Mouse (Mus musculus) hindbrain, embryonic 10.5 days (tissue): ENCODE measurements at regions not wholly inside any gene's neighbourhood (a gene's known extent, or its start where the extent isn't known, plus 50 kb on each side); places are given as distances from the start of the nearest gene placed in this dataset.

Source experiments
- DNase-seq: peaks from one replicate; pipeline ENCODE4 v3.0.0-alpha.2; 2017; ENCODE audit warnings: low spot score
- H3K27ac ChIP-seq: fragments of 300-500 bp; sonication (generic); 2 replicates; pipeline ENCODE4 v1.5.1; 2016; ENCODE audit warnings: mild to moderate bottlenecking, moderate library complexity
- H3K27me3 ChIP-seq: fragments of 300-500 bp; sonication (generic); 2 replicates; pipeline ENCODE4 v1.6.1; 2016; ENCODE audit warnings: mild to moderate bottlenecking; ENCODE audit not compliant: poor library complexity, insufficient read depth, severe bottlenecking
- H3K36me3 ChIP-seq: fragments of 300-500 bp; sonication (generic); 2 replicates; pipeline ENCODE4 v1.6.1; 2016; ENCODE audit warnings: mild to moderate bottlenecking, moderate library complexity
- H3K4me1 ChIP-seq: fragments of 300-500 bp; sonication (generic); replicated peaks from 2 replicates; pipeline ENCODE4 v1.6.1; 2016; ENCODE audit warnings: mild to moderate bottlenecking
- H3K4me3 ChIP-seq: fragments of 300-500 bp; sonication (generic); 2 replicates; pipeline ENCODE4 v1.5.1; 2016; ENCODE audit warnings: mild to moderate bottlenecking, moderate library complexity
- H3K9me3 ChIP-seq: fragments of 300-500 bp; sonication (generic); 2 replicates; pipeline ENCODE4 v1.6.1; 2016; ENCODE audit warnings: mild to moderate bottlenecking, moderate library complexity
- WGBS: fragments of 180-500 bp; shearing (Covaris S2); methylation state at CpG from one replicate; pipeline ENCODE4 v1.1.7; 2016; 5-methylcytosine and 5-hydroxymethylcytosine counted together

DNA sequence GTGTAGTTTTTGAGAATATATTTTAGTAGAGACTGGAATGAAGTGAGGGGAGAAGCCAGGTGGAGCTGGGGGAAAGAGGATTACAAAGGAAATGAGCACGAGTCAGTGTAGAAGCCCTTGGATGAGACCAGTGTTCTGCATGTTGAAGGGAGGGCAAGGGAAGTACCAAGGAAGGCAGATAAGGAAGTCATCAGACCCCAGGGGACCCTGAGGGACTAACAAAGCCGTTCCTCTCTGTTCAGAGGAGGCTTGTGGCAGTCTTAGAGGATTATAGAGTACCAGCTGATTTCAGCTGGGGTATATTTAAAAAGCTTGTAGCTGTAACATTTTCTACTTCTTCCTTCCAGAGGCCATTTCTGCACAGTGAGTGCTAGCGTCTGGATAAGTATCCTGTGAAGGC, 56.7 kb upstream of the Igsf9b start:
- Histone ChIP-seq H3K27me3 (no peaks in the 10 kb centered on the region), H3K27ac (no peak overlapping the region), H3K4me3 (no peak overlapping the region), H3K9me3 (no peaks in the 10 kb centered on the region), H3K36me3 (no peaks in the 10 kb centered on the region), H3K4me1 (no peaks in the 10 kb centered on the region)
- WGBS: 34% methylated on average over 3 of the region's 3 CpGs
- DNase-seq: no peak

DNA sequence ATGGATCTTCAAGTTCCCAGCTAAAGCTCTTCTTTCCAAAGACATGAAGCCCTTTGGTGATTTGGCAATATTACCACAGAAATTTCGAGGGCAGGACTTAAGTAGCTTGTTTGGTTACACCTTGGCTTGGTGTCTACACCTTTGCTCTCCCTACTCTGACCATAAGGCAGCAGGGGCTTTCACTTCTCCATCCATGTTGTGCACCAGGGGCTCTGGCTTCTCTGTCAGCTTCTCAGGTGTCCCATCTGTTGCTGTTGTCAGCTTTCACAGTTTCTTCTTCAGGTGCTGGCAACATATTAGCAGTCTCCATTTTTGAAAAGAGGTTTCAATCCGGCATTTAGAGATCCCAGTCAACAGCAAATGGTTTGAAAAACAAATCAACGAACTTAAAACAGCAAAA, 58.1 kb upstream of the Igsf9b start:
- Histone ChIP-seq H3K9me3 (no peaks in the 10 kb centered on the region), H3K27ac (no peak overlapping the region), H3K4me1 (no peaks in the 10 kb centered on the region), H3K27me3 (no peaks in the 10 kb centered on the region), H3K4me3 (no peak overlapping the region), H3K36me3 (no peaks in the 10 kb centered on the region)
- no peak for DNase-seq
- WGBS: 79% methylated on average over 3 of the region's 3 CpGs

DNA sequence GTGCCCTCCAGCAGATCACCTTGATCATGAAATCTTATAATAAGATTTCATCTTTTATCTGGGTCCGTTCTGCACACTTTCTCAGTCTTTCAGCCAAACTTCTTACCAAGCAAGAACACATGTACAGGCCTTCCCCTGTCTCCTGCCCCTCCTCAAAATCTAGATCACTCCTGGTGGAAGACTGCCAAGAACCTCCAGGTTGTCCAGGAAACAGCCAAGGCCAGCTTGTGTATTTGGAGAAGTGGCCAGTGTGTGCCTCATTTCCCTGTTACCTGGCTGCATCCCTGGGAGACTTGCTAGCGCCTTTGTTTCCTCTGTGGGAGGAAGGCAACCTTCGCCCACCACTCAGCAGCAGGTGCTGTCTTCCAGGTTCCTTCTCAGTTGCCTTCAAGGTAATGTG, 58.5 kb upstream of the Igsf9b start:
- Histone ChIP-seq H3K36me3 (no peaks in the 10 kb centered on the region), H3K4me3 (no peak overlapping the region), H3K27ac (no peak overlapping the region), H3K4me1 (no peaks in the 10 kb centered on the region), H3K27me3 (no peaks in the 10 kb centered on the region), H3K9me3 (no peaks in the 10 kb centered on the region)
- DNase-seq: no peak
- WGBS: 91% methylated on average over 3 of the region's 3 CpGs

DNA sequence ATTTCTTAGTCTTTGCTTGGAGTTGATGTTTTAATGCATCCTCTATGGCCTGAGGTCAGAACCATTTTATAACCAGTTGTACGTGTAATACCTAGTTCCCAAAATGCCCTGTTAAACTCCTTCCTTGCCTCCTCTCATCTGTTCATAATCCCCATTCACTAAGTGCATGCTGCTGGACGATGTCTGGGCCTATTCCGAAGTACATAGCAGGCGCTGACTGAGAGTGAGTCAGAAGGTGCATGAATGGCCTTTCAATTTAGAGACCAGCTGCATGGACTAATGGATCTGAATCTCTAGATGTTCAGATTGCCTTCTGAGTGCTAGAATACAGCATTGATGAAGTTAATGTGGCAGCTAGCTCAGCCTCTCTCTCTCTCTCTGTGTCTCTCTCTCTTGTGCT, 66.3 kb upstream of the Igsf9b start:
- no peak for DNase-seq
- H3K4me3 ChIP-seq: no peak overlapping the region
- H3K27me3 ChIP-seq: no peaks in the 10 kb centered on the region
- H3K9me3 ChIP-seq: no peaks in the 10 kb centered on the region
- WGBS: 85% methylated on average over 4 of the region's 4 CpGs
- no peaks in the 10 kb centered on the region for H3K36me3 ChIP-seq
- no peaks in the 10 kb centered on the region for H3K4me1 ChIP-seq
- no peak overlapping the region for H3K27ac ChIP-seq

DNA sequence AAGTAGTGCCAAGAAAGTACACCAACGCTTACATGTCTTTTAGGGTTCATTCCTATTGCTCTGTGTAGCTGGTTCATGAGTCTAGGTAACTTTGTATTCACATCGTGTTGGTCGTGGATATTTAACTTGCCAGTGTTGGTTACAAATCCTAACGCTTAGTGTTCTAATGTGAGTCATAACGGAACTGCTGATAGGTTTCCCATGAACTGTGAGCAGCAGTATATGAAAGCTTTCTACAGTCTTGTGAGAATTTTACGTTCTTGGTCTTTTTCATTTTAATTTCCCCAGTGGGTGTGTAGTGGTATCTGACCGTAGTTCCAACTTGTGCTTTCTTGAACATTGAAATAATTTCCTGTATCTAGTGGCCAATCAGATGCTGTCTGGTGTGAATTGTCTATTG, 71.5 kb upstream of the Igsf9b start:
- H3K9me3 ChIP-seq: no peaks in the 10 kb centered on the region
- no peak overlapping the region for H3K4me3 ChIP-seq
- 90% methylated on average over 7 of the region's 7 CpGs for WGBS
- no peak for DNase-seq
- H3K27me3 ChIP-seq: no peaks in the 10 kb centered on the region
- no peaks in the 10 kb centered on the region for H3K36me3 ChIP-seq
- H3K27ac ChIP-seq: no peak overlapping the region
- no peaks in the 10 kb centered on the region for H3K4me1 ChIP-seq

DNA sequence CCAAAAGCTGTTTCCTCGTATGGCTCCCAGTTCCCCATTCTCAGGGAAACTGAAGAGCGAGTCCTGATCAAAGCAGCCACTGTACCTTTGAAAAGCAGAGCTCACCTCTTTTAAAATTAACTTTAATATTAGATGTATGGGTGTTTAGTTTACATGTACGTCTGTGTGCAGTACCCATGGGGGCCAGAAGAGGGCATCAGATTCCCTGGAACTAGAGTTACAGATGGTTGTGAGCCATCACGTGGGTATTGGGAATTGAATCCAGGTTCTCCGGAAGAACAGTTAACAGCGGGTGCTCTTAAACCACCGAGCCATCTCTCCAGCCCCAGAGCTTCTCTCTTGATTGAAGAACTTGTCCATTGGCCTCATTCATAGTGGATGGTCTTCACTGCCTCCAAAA, 66.0 kb upstream of the Jam3 start:
- 82% methylated on average over 7 of the region's 7 CpGs for WGBS
- H3K27me3 ChIP-seq: no peaks in the 10 kb centered on the region
- DNase-seq: peak; percentile 12

DNA sequence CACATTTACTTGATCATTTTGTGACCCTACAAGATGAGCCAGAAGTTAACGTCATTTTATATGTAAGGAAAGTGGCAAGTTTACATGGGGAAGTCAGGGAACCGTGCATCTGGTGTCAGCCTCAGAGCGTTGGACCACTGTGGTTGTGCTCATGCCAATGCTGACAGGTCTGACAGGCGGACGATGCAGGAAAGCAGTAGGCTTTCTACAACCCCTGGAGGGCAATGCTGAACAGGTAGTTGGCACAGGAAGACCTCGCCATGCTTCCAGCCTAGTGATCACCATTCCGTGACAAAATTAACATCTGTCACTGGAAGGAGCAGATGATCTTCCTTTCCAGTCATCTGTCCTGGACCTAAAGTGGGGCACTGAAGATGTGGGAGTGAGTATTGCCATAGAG, 60.8 kb upstream of the Jam3 start:
- 92% methylated on average over 7 of the region's 7 CpGs for WGBS
- Histone ChIP-seq H3K4me1 (no peaks in the 10 kb centered on the region), H3K27me3 (no peaks in the 10 kb centered on the region), H3K36me3 (no peaks in the 10 kb centered on the region), H3K27ac (no peak overlapping the region), H3K4me3 (no peak overlapping the region), H3K9me3 (no peaks in the 10 kb centered on the region)
- no peak for DNase-seq

More for the DNA sequence above, 66.0 kb upstream of the Jam3 start:
- H3K27ac ChIP-seq: no peak overlapping the region
- no peaks in the 10 kb centered on the region for H3K4me1 ChIP-seq
- no peaks in the 10 kb centered on the region for H3K36me3 ChIP-seq
- H3K4me3 ChIP-seq: no peak overlapping the region
- no peaks in the 10 kb centered on the region for H3K9me3 ChIP-seq

DNA sequence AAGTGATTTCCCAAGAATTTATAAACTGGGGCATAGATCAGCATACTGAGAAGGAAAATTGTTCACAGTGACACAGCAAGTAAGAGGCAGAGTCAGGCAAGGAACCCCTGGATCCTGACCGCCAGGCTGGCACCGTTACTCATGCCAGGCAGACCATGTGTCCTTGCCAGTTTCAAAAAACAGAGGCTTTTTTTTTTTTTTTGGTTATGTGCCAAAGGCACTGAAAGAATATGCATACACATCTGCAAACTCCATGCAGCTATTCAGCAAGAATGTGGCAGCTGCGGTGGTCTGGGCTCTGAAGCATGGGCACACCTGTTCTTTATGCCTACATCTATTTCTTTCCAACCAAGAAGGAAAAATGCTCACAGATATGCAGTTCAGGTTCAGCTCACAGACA, 58.8 kb upstream of the Jam3 start:
- H3K27me3 ChIP-seq: no peaks in the 10 kb centered on the region
- H3K4me1 ChIP-seq: no peaks in the 10 kb centered on the region
- no peak overlapping the region for H3K4me3 ChIP-seq
- H3K36me3 ChIP-seq: no peaks in the 10 kb centered on the region
- DNase-seq: no peak
- H3K27ac ChIP-seq: no peak overlapping the region
- WGBS: 90% methylated on average over 3 of the region's 3 CpGs
- no peaks in the 10 kb centered on the region for H3K9me3 ChIP-seq

DNA sequence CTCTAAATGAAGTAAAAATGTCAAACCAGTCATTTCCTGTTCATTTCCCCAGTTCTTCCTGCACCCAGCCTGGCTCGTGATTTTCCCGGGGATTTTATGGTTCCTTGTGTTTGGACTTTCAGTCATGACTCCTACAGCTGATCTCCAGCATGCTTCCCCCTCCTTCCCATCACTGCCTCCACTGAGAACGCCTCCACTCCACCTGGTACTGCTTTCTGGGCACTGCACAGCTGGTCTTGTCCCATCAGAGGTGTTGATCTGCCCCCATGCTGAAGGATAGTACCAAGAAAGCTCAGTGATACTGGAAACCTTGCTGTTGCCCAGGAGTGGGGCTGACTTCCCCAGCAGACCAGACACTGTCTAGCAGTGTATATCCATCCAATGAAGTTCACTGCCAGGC, 53.6 kb upstream of the Jam3 start:
- no peak for DNase-seq
- Histone ChIP-seq H3K4me1 (peaks cover 8% of the 10 kb centered on the region), H3K9me3 (no peaks in the 10 kb centered on the region), H3K27me3 (peaks cover 13% of the 10 kb centered on the region), H3K27ac (no peak overlapping the region), H3K36me3 (no peaks in the 10 kb centered on the region), H3K4me3 (no peak overlapping the region)
- WGBS: 85% methylated on average over 3 of the region's 3 CpGs
